Mouse (Mus musculus): Measurements from ENCODE around the gene Pglyrp2. TPM values are rescaled to one million over a fixed set of nuclear protein-coding genes. Genes with fewer than 3 reads are reported as not detected.
A peak's percentile ranks its signal among the peaks of the same experiment; 100 is the strongest.

Gene Pglyrp2
- polyA plus RNA-seq, 1 experiment from 2014 or later: not detected

DNA sequence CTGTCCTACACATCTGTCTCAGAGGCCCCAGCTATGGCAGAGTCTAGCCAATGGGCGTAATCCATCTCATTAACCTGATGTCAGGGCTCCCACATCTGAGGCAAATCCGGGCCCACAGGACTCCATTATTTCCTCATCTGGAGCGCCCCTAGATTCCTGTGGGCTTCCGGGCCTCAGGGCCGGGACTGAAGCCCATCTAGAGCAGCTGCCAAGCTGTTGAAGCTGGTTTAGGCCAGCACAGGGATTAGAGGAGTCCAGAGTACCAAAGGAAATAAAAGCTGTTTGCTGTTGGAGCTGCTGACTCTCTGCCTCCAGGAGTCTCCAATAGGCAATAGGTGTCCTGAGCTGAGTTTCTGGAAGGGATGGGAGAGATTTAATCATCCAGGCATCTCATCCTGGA, 11.2 kb upstream of the Pglyrp2 start:
- no peak overlapping the region for H3K4me3 ChIP-seq
- no peak overlapping the region for H3K27ac ChIP-seq
- H3K36me3 ChIP-seq: no peaks in the 10 kb centered on the region
- no peak for DNase-seq (ENCODE audit: low spot score)
- no peaks in the 10 kb centered on the region for H3K27me3 ChIP-seq (ENCODE audit: insufficient read depth, poor library complexity, severe bottlenecking)
- H3K4me1 ChIP-seq (replicated peaks): no peaks in the 10 kb centered on the region
- no peaks in the 10 kb centered on the region for H3K9me3 ChIP-seq
- WGBS: 80% methylated on average over 5 of the region's 5 CpGs

- Histone ChIP-seq H3K9me3 (no peaks in the 10 kb centered on the region), H3K27ac (no peak overlapping the region), H3K4me1 (replicated peaks) (no peaks in the 10 kb centered on the region), H3K4me3 (no peak overlapping the region), H3K36me3 (no peaks in the 10 kb centered on the region), H3K27me3 (ENCODE audit: insufficient read depth, poor library complexity, severe bottlenecking) (no peaks in the 10 kb centered on the region)
- 77% methylated on average over 4 of the region's 4 CpGs for WGBS
- DNase-seq (ENCODE audit: low spot score): no peak
These were observed 10.4 kb upstream of the Pglyrp2 start for GRCm38 (mm10) chr17:32434324-32434723.

DNA sequence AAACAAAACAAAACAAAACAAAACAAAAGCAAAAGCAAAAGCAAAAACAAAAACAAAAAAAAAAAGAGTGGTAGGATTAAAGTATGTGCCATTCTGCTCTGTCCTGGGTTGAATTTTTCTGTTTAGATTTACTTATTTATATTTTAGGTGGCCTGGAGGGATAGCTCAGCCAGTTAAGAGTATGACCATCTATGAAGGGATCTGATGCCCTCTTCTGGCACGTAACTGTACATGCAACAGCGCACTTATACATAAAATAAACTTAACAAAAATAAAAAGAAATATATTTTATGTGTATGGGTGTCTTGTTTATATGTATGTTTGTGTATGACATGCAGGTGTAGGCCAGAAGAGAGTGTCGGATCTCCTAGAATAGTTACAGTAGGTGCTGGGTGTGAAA, 8.0 kb upstream of the Pglyrp2 start:
- WGBS: 64% methylated on average over 3 of the region's 3 CpGs
- no peaks in the 10 kb centered on the region for H3K36me3 ChIP-seq
- H3K27ac ChIP-seq: no peak overlapping the region
- no peaks in the 10 kb centered on the region for H3K27me3 ChIP-seq (ENCODE audit: insufficient read depth, poor library complexity, severe bottlenecking)
- DNase-seq (ENCODE audit: low spot score): no peak
- no peak overlapping the region for H3K4me3 ChIP-seq
- no peaks in the 10 kb centered on the region for H3K9me3 ChIP-seq
- H3K4me1 ChIP-seq (replicated peaks): no peaks in the 10 kb centered on the region

DNA sequence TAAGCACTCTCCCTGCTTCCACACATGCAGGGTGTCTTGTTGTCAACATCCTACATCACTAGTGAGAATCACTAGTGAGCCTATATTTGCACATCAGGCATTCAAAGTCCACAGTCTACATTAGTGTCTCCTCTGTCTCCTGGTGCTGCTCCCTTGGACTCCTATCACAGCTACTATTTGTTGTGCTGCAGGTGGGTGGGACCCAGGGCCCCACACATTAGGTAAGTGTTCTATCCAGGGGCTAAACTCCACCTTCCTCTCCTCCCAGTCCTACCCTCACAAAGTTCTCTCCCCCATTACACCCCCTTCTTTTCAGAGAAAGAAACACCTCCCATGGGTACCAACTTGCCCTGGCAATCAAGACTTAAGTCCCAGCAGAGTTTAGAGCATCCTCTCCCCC, 2.6 kb upstream of the Pglyrp2 start:
- Histone ChIP-seq H3K4me3 (no peak overlapping the region), H3K4me1 (replicated peaks) (no peaks in the 10 kb centered on the region), H3K36me3 (no peaks in the 10 kb centered on the region), H3K27me3 (ENCODE audit: insufficient read depth, poor library complexity, severe bottlenecking) (no peaks in the 10 kb centered on the region), H3K9me3 (no peaks in the 10 kb centered on the region), H3K27ac (no peak overlapping the region)
- no peak for DNase-seq (ENCODE audit: low spot score)

GRCm38 (mm10) chr17:32420781-32421180, 3.2 kb downstream of the Pglyrp2 start:
- Histone ChIP-seq H3K4me1 (replicated peaks) (no peaks in the 10 kb centered on the region), H3K27ac (no peak overlapping the region), H3K36me3 (no peaks in the 10 kb centered on the region), H3K4me3 (no peak overlapping the region), H3K27me3 (ENCODE audit: insufficient read depth, poor library complexity, severe bottlenecking) (peaks cover 19% of the 10 kb centered on the region), H3K9me3 (no peaks in the 10 kb centered on the region)
- 82% methylated on average over 8 of the region's 8 CpGs for WGBS
- DNase-seq (ENCODE audit: low spot score): no peak

DNA sequence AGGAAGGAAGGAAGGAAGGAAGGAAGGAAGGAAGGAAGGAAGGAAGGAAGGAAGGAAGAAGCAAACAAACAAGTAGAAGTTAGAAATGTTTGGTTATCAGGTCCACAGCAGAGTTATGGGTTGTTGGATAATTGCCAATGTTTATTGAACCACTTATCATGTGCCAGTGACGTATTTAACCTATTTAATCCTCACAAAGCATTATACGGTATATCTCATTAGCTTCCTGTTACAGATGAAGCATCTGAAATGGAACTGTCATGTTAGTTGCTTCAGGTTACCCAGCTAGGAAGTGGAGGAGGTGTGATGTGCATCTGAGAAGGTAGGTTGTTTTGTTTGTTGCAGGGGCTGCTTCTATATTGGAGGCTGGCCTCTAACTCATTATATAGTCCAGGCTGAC, 4.0 kb downstream of the Pglyrp2 start:
- Histone ChIP-seq H3K9me3 (no peaks in the 10 kb centered on the region), H3K27ac (no peak overlapping the region), H3K27me3 (ENCODE audit: insufficient read depth, poor library complexity, severe bottlenecking) (peaks cover 27% of the 10 kb centered on the region), H3K4me3 (no peak overlapping the region), H3K36me3 (no peaks in the 10 kb centered on the region), H3K4me1 (replicated peaks) (no peaks in the 10 kb centered on the region)
- no peak for DNase-seq (ENCODE audit: low spot score)
- WGBS: 87% methylated on average over 2 of the region's 2 CpGs

GRCm38 (mm10) chr17:32416771-32417170, 7.2 kb downstream of the Pglyrp2 start:
- Histone ChIP-seq H3K36me3 (no peaks in the 10 kb centered on the region), H3K27me3 (ENCODE audit: insufficient read depth, poor library complexity, severe bottlenecking) (peaks cover 32% of the 10 kb centered on the region), H3K9me3 (no peaks in the 10 kb centered on the region), H3K4me3 (no peak overlapping the region), H3K27ac (no peak overlapping the region), H3K4me1 (replicated peaks) (no peaks in the 10 kb centered on the region)
- no peak for DNase-seq (ENCODE audit: low spot score)
- 88% methylated on average over 14 of the region's 14 CpGs for WGBS

DNA sequence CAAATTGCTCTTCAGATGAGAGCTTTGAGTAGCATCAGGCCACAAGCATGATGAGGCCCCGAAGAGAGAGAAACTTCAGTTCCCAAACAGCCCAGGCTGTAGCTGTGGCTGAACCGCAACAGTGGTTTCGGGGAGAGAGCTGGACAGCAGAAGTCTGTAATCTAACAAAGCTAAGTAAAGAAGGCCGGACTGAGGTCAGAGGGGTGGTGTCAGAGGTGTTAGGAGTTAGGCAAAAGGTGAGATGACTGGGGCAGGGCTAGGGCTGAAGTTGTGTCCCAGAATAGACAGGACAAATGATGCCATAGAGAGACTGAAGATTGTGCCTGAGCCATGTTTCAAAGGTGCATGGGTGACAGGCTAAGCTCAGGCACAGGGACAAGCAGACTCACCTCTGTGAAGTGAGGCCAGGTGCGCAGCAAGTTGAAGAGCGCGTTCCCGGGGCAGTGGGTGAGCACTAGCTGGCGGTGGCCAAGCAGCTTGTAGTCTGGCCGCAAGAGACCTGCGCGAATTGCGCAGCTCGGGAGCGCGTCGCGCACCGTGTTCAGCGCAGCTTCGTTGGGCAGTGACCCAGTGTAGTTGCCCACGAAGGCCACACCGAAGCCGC, 8.4 kb downstream of the Pglyrp2 start:
- H3K9me3 ChIP-seq: no peaks in the 10 kb centered on the region
- H3K27me3 ChIP-seq (ENCODE audit: insufficient read depth, poor library complexity, severe bottlenecking): peaks cover 32% of the 10 kb centered on the region
- no peaks in the 10 kb centered on the region for H3K4me1 ChIP-seq (replicated peaks)
- H3K36me3 ChIP-seq: no peaks in the 10 kb centered on the region
- H3K4me3 ChIP-seq: no peak overlapping the region
- 40% methylated on average over 24 of the region's 24 CpGs for WGBS
- no peak overlapping the region for H3K27ac ChIP-seq
- no peak for DNase-seq (ENCODE audit: low spot score)

DNA sequence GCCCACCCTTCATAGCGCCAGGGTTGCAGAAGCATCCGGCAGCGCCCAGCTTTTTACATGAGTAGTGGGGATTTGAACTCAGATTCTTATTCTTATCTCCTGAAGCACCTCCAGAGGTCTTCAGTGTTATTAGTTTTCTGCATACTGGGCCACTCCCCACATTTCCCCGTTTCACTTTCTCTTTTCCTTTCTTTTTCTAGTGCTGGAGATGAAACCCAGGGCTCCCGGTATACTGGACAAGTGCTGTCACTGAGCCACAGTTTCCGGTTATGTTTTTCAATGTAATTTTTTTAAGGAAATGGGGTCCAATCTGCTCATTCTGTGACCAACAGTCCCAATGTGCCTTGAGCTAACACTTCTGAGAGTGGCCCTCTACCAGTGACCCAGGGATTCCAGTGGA, 12.1 kb downstream of the Pglyrp2 start:
- no peak for DNase-seq (ENCODE audit: low spot score)
- 89% methylated on average over 6 of the region's 6 CpGs for WGBS

GRCm38 (mm10) chr17:32403417-32403816, 20.6 kb downstream of the Pglyrp2 start, which contains the start of gene Rasal3:
Gene Rasal3 (minus strand): TSS chr17:32403583.
- H3K36me3 ChIP-seq: no peaks in the 10 kb centered on the region
- DNase-seq (ENCODE audit: low spot score): no peak
- no peak within 1 kb of the TSS for H3K27ac ChIP-seq
- H3K4me3 ChIP-seq: no peak within 1 kb of the TSS
- no peaks in the 10 kb centered on the region for H3K9me3 ChIP-seq
- no peaks in the 10 kb centered on the region for H3K4me1 ChIP-seq (replicated peaks)
- 75% methylated on average over 8 of the region's 8 CpGs for WGBS
- H3K27me3 ChIP-seq (ENCODE audit: insufficient read depth, poor library complexity, severe bottlenecking): peaks cover 19% of the 10 kb centered on the region

More for the DNA sequence above, 12.1 kb downstream of the Pglyrp2 start:
- Histone ChIP-seq H3K9me3 (no peaks in the 10 kb centered on the region), H3K27me3 (ENCODE audit: insufficient read depth, poor library complexity, severe bottlenecking) (peaks cover 24% of the 10 kb centered on the region), H3K4me1 (replicated peaks) (no peaks in the 10 kb centered on the region), H3K36me3 (no peaks in the 10 kb centered on the region), H3K4me3 (no peak overlapping the region), H3K27ac (no peak overlapping the region)

GRCm38 (mm10) chr17:32402779-32403157, 21.2 kb downstream of the Pglyrp2 start:
- Histone ChIP-seq H3K27ac (no peak overlapping the region), H3K9me3 (no peaks in the 10 kb centered on the region), H3K4me3 (no peak overlapping the region), H3K27me3 (ENCODE audit: insufficient read depth, poor library complexity, severe bottlenecking) (peaks cover 26% of the 10 kb centered on the region), H3K36me3 (no peaks in the 10 kb centered on the region), H3K4me1 (replicated peaks) (no peaks in the 10 kb centered on the region)
- DNase-seq (ENCODE audit: low spot score): no peak
- WGBS: 73% methylated on average over 11 of the region's 11 CpGs

- DNase-seq (ENCODE audit: low spot score): no peak
- H3K4me3 ChIP-seq: no peak overlapping the region
- H3K4me1 ChIP-seq (replicated peaks): no peaks in the 10 kb centered on the region
- H3K9me3 ChIP-seq: no peaks in the 10 kb centered on the region
- no peak overlapping the region for H3K27ac ChIP-seq
- peaks cover 31% of the 10 kb centered on the region for H3K27me3 ChIP-seq (ENCODE audit: insufficient read depth, poor library complexity, severe bottlenecking)
- H3K36me3 ChIP-seq: no peaks in the 10 kb centered on the region
- 85% methylated on average over 9 of the region's 9 CpGs for WGBS
These were observed 21.8 kb downstream of the Pglyrp2 start for GRCm38 (mm10) chr17:32402011-32402778.

DNA sequence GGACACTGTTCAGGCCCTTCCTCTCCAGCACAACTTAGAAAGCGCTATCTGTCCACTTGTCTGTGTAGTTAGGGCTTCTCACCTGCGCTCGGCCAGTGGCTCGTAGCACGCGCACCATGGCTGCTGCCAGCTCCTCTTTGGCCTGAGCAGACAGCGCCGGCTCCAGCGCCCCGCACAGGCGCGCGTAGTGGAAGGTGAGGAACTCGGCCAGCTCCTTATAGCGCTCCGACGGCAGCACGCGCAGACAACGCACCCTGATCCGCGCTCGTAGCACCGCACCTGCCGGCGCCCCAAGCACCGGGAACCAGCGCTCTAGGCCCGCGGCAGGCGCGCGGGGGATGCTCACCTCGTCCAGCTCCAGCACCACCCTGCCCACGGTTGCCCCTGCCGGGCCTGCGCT, 27.7 kb downstream of the Pglyrp2 start:
- no peaks in the 10 kb centered on the region for H3K36me3 ChIP-seq
- no peaks in the 10 kb centered on the region for H3K9me3 ChIP-seq
- H3K4me1 ChIP-seq (replicated peaks): peaks cover 18% of the 10 kb centered on the region
- H3K27ac ChIP-seq: no peak overlapping the region
- no peak for DNase-seq (ENCODE audit: low spot score)
- peak overlapping the region; percentile 36 for H3K4me3 ChIP-seq
- WGBS: 3% methylated on average over 37 of the region's 37 CpGs
- H3K27me3 ChIP-seq (ENCODE audit: insufficient read depth, poor library complexity, severe bottlenecking): peaks cover 91% of the 10 kb centered on the region

Measured in hindbrain, embryonic 10.5 days (tissue).